Mouse (Mus musculus) heart, adult 2 months (tissue): ENCODE results near the gene Fam129a.

Experiments
- CTCF ChIP-seq: fragments of 200-600 bp; IDR thresholded peaks from 2 replicates; pipeline ENCODE4 v1.8.1; 2022; ENCODE audit warnings: antibody characterized with exemption, mild to moderate bottlenecking, moderate library complexity
- EP300 ChIP-seq: fragments of 200-500 bp; IDR thresholded peaks from 2 replicates; pipeline ENCODE4 v1.6.1; 2011; ENCODE audit warnings: low read depth, low read length, control low read depth; ENCODE audit not compliant: insufficient read depth
- POLR2A ChIP-seq: fragments of 200-500 bp; IDR thresholded peaks from 2 replicates; pipeline ENCODE4 v1.6.1; 2011; ENCODE audit warnings: mild to moderate bottlenecking, low read depth, low read length, control low read depth; ENCODE audit not compliant: insufficient read depth

DNA sequence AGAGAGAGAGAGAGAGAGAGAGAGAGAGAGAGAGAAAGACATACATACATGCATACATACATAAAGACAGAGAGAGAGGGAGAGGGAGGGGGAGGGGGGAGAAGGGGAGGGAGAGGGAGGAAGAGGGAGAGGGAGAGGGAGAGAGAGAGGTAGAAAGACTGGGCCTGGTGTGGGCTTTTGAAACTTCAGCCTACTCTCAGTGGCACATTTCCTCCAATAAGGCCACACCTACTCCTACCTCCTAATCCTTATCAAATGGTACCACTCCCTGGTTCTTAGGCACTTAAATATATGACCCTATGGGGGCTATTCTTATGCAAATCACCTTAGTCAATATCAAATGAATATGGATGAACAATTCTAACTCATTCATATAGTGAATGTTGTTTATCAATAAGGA, 142.6 kb downstream of the Fam129a start:
- TF ChIP-seq POLR2A: no peak
- no peak for TF ChIP-seq CTCF
- no peak for TF ChIP-seq EP300
